Mouse (Mus musculus) MEL (cell line): ENCODE data around the gene Pik3ca. TPM values are rescaled to one million over a fixed set of nuclear protein-coding genes. Genes with fewer than 3 reads are reported as not detected.

ENCODE experiments used
- DNase-seq: peaks from one replicate; pipeline ENCODE4 v3.0.0; 2011; ENCODE audit warnings: low read depth, low spot score
- H3K27ac ChIP-seq: 2 replicates; pipeline ENCODE4 v1.5.1; 2012; ENCODE audit warnings: low read depth, mild to moderate bottlenecking, control low read depth, low read length, moderate library complexity; ENCODE audit not compliant: control insufficient read depth
- H3K27me3 ChIP-seq, 2 experiments: fragments of 150-350 bp in 1 of 2; sonication (generic) in 1 of 2; 2 replicates each; pipeline ENCODE4 v1.6.1; 2012; ENCODE audit warnings: low read length in 2 of 2, mild to moderate bottlenecking in 2 of 2, improper control_type of control experiment in 1 of 2, moderate library complexity in 1 of 2; ENCODE audit not compliant: insufficient read depth in 2 of 2, control insufficient read depth in 1 of 2
- H3K36me3 ChIP-seq, 2 experiments: 2 replicates each; pipeline ENCODE4 v1.6.1; 2012 to 2014; ENCODE audit warnings: low read length in 2 of 2, improper control_type of control experiment in 1 of 2, inconsistent platforms in 1 of 2, mild to moderate bottlenecking in 1 of 2; ENCODE audit not compliant: insufficient read depth in 2 of 2, control insufficient read depth in 1 of 2
- H3K4me1 ChIP-seq, 2 experiments: fragments of 150-350 bp in 1 of 2; sonication (generic) in 1 of 2; 2 replicates each; pipeline ENCODE4 v1.6.1; 2012; ENCODE audit warnings: low read length in 2 of 2, improper control_type of control experiment in 1 of 2, mild to moderate bottlenecking in 1 of 2; ENCODE audit not compliant: insufficient read depth in 2 of 2, control insufficient read depth in 1 of 2
- H3K4me3 ChIP-seq, 2 experiments: fragments of 150-350 bp in 1 of 2; sonication (generic) in 1 of 2; 2 replicates each; pipeline ENCODE4 v1.5.1; 2012; ENCODE audit warnings: low read depth in 2 of 2, low read length in 2 of 2, mild to moderate bottlenecking in 2 of 2, moderate library complexity in 2 of 2, control low read depth in 1 of 2, improper control_type of control experiment in 1 of 2; ENCODE audit not compliant: control insufficient read depth in 1 of 2, insufficient read depth in 1 of 2
- H3K79me2 ChIP-seq: 2 replicates; pipeline ENCODE4 v1.6.1; 2012; ENCODE audit warnings: mild to moderate bottlenecking, low read length, moderate library complexity; ENCODE audit not compliant: control insufficient read depth, poor library complexity, insufficient read depth
- H3K9ac ChIP-seq: 2 replicates; pipeline ENCODE4 v1.6.1; 2012; ENCODE audit warnings: low read depth, mild to moderate bottlenecking, control low read depth, low read length, moderate library complexity; ENCODE audit not compliant: control insufficient read depth, poor library complexity, severe bottlenecking
- H3K9me3 ChIP-seq: fragments of 150-350 bp; sonication (generic); replicated peaks from 2 replicates; pipeline ENCODE4 v1.6.1; 2012; ENCODE audit warnings: mild to moderate bottlenecking, low read length, improper control_type of control experiment, moderate library complexity; ENCODE audit not compliant: insufficient read depth
- BHLHE40 ChIP-seq: IDR thresholded peaks from 2 replicates; pipeline ENCODE4 v1.6.1; 2012; ENCODE audit warnings: low read depth, mild to moderate bottlenecking, inconsistent platforms, low read length, improper control_type of control experiment, borderline replicate concordance
- CTCF ChIP-seq, 3 experiments: IDR thresholded peaks in 2 of 3; conservative IDR thresholded peaks in 1 of 3; 2 replicates each; pipeline ENCODE4 v1.5.1; 2011 to 2012; ENCODE audit warnings: low read length in 3 of 3, low read depth in 2 of 3, mild to moderate bottlenecking in 2 of 3, improper control_type of control experiment in 1 of 3, inconsistent platforms in 1 of 3, mixed read lengths in 1 of 3, moderate library complexity in 1 of 3; ENCODE audit not compliant: control insufficient read depth in 1 of 3, insufficient read depth in 1 of 3, poor library complexity in 1 of 3, severe bottlenecking in 1 of 3
- ELF1 ChIP-seq: IDR thresholded peaks from 2 replicates; pipeline ENCODE4 v1.6.1; 2014; ENCODE audit warnings: low read depth, mild to moderate bottlenecking, inconsistent platforms, low read length, improper control_type of control experiment, moderate library complexity
- GATA1 ChIP-seq: IDR thresholded peaks from 2 replicates; pipeline ENCODE4 v1.6.1; 2011; ENCODE audit warnings: low read depth, low read length, improper control_type of control experiment
- MEF2A ChIP-seq: IDR thresholded peaks from 2 replicates; pipeline ENCODE4 v1.6.1; 2014; ENCODE audit warnings: low read depth, mild to moderate bottlenecking, inconsistent platforms, low read length, improper control_type of control experiment; ENCODE audit not compliant: poor library complexity, insufficient replicate concordance, severe bottlenecking; ENCODE audit errors: extremely low read depth
- MYC ChIP-seq: IDR thresholded peaks from 2 replicates; pipeline ENCODE4 v1.6.1; 2011; ENCODE audit warnings: low read depth, mild to moderate bottlenecking, low read length, improper control_type of control experiment, moderate library complexity
- NELFE ChIP-seq: IDR thresholded peaks from 2 replicates; pipeline ENCODE4 v1.6.1; 2011; ENCODE audit warnings: low read depth, low read length, improper control_type of control experiment
- RAD21 ChIP-seq: IDR thresholded peaks from 2 replicates; pipeline ENCODE4 v1.6.1; 2011; ENCODE audit warnings: mild to moderate bottlenecking, low read depth, low read length, improper control_type of control experiment
- SMC3 ChIP-seq: IDR thresholded peaks from 2 replicates; pipeline ENCODE4 v1.6.1; 2011; ENCODE audit warnings: low read depth, low read length, improper control_type of control experiment
- TAL1 ChIP-seq: IDR thresholded peaks from 2 replicates; pipeline ENCODE4 v1.6.1; 2012; ENCODE audit warnings: mild to moderate bottlenecking, inconsistent platforms, low read length, moderate library complexity, mixed read lengths
- ZC3H11A ChIP-seq: IDR thresholded peaks from 2 replicates; pipeline ENCODE4 v1.6.1; 2012; ENCODE audit warnings: low read depth, mild to moderate bottlenecking, inconsistent platforms, low read length, improper control_type of control experiment
- polyA plus RNA-seq, 2 experiments: library from polyadenylated mRNA; stranded (reverse) in 1 of 2; unstranded in 1 of 2; fragments of >175 nt in 1 of 2; fragments of >200 nt in 1 of 2; gene quantifications; 2 replicates each; pipeline versions ENCODE4 v1.2.1 to v1.2.4; 2012; ENCODE audit warnings: low replicate concordance in 2 of 2, low read depth in 1 of 2; ENCODE audit not compliant: insufficient read length in 2 of 2, insufficient read depth in 1 of 2, missing spikeins in 1 of 2
- total RNA-seq: library from RNA; depleted of rRNA; stranded (reverse); fragments of 300-350 nt; gene quantifications from 2 replicates; pipeline ENCODE4 v1.2.3, GENCODE M21; 2012

The Pik3ca gene
- total and polyA plus RNA-seq, 3 experiments: 11.7 to 13.1 TPM; not detected in 1

DNA sequence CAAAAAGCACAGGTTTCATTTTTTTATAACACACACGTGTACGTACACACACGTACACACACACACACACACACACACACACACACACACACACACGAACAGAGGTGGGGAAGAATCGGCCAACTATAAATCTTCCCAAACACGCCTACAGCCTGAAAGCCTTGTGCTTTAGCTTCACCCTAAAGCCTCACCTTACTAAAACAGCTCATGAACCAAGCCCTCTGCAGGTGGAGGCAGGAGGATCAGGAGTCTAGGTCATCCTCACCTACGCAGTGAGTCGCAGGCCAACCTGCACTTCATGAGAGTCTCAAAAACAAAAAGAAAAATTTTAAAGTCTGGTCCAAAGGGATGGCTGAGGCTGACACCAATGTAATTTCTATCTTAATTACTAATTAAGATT is 25.0 kb upstream of the Pik3ca start:
- Histone ChIP-seq H3K9ac (no peak overlapping the region), H3K9me3 (no peaks in the 10 kb centered on the region), H3K27me3 (no peaks in the 10 kb centered on the region), H3K27ac (no peak overlapping the region), H3K4me3 (no peak overlapping the region), H3K79me2 (no peaks in the 10 kb centered on the region), H3K4me1 (peaks cover 0 to 6% of the 10 kb centered on the region in 2 experiments; a peak in 2 of 4 replicates), H3K36me3 (no peaks in the 10 kb centered on the region)
- no peak for DNase-seq
- TF ChIP-seq MEF2A: no peak
- no peak for TF ChIP-seq RAD21
- TF ChIP-seq TAL1: no peak
- no peak for TF ChIP-seq ZC3H11A
- no peak for TF ChIP-seq MYC

DNA sequence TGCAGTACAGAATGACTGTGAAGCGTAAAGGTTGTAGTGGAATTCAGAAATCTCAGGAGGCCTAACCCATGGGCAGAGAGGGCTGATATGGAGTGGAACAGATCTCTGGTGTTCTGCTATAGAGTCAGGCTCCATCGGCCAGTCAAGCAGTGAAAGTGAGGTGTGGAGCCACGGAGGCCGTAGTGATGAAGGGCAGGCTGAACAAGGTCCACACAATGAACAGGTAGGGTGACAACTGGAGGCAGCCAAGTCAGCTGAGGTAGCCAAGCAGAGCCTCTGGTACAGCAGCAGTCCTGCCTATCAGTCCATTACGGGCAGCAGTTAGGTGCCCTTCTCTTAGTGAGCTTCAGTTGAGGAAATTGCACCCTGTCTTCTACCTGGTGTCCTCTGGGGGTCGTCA is 24.2 kb upstream of the Pik3ca start:
- TF ChIP-seq NELFE: no peak
- TF ChIP-seq GATA1: no peak
- TF ChIP-seq ELF1: no peak
- TF ChIP-seq, all 39 proteins: peak for 0
- no peak overlapping the region for H3K9ac ChIP-seq
- no peaks in the 10 kb centered on the region for H3K79me2 ChIP-seq
- no peak overlapping the region for H3K27ac ChIP-seq
- no peak for DNase-seq
- no peak overlapping the region for H3K4me3 ChIP-seq
- H3K4me1 ChIP-seq: peaks cover 0 to 6% of the 10 kb centered on the region in 2 experiments; a peak in 2 of 4 replicates
- H3K27me3 ChIP-seq: no peaks in the 10 kb centered on the region
- H3K36me3 ChIP-seq: no peaks in the 10 kb centered on the region
- H3K9me3 ChIP-seq: no peaks in the 10 kb centered on the region

- H3K27me3 ChIP-seq: no peaks in the 10 kb centered on the region
- no peak overlapping the region for H3K27ac ChIP-seq
- H3K9me3 ChIP-seq: no peaks in the 10 kb centered on the region
- H3K4me3 ChIP-seq: no peak overlapping the region
- H3K36me3 ChIP-seq: no peaks in the 10 kb centered on the region
- DNase-seq: peak; percentile 66
- H3K79me2 ChIP-seq: no peaks in the 10 kb centered on the region
- H3K4me1 ChIP-seq: no peaks in the 10 kb centered on the region
- TF ChIP-seq BHLHE40 (no peak), CTCF (IDR thresholded peaks at IDR 0.05 in 2 of 3, conservative IDR thresholded peaks at IDR 0.05 in 1 of 3; ENCODE audit: control insufficient read depth in 1 of 3, insufficient read depth in 1 of 3, low read depth in 2 of 3, low read length in 3 of 3, poor library complexity in 1 of 3, severe bottlenecking in 1 of 3) (peak; percentile 58 to 70 (median 65)), ZC3H11A (peak; percentile 65), RAD21 (peak; percentile 62), MYC (no peak), SMC3 (peak; percentile 69)
- H3K9ac ChIP-seq: no peak overlapping the region
Measured at GRCm38 (mm10) chr3:32379891-32380290, 17.6 kb upstream of the Pik3ca start.
